Mouse (Mus musculus) thymus, postnatal 10 days (tissue): Measurements from ENCODE around the gene Ppara.

Experiments
- DNase-seq, 2 experiments: peaks; one replicate each; pipeline ENCODE4 v3.0.0; 2021; ENCODE audit warnings: low spot score in 2 of 2

The Ppara gene

GRCm38 (mm10) chr15:85806886-85807285, 72.1 kb downstream of the Ppara start:
- no peak for DNase-seq

- DNase-seq: no peak
Measured at GRCm38 (mm10) chr15:85807404-85807803, 72.6 kb downstream of the Ppara start.

- DNase-seq: peak; percentile 23 to 34
Measured at GRCm38 (mm10) chr15:85808031-85808430, 73.2 kb downstream of the Ppara start.

- DNase-seq: no peak
Measured at GRCm38 (mm10) chr15:85808434-85808833, 73.7 kb downstream of the Ppara start.

GRCm38 (mm10) chr15:85809091-85809490, 74.3 kb downstream of the Ppara start:
- DNase-seq: peak; percentile 66 to 76

- DNase-seq: no peak
Measured at GRCm38 (mm10) chr15:85810462-85810805, 75.7 kb downstream of the Ppara start.

- DNase-seq: peak in 1 of 2 experiments; percentile 17
Measured at GRCm38 (mm10) chr15:85810806-85811521, 76.2 kb downstream of the Ppara start.

- peak; percentile 98 to 99 for DNase-seq
Measured at GRCm38 (mm10) chr15:85811535-85812277, 76.9 kb downstream of the Ppara start, which contains the start of gene Cdpf1. Gene Cdpf1 (minus strand): TSS chr15:85811697.

GRCm38 (mm10) chr15:85813428-85813827, 78.6 kb downstream of the Ppara start:
- no peak for DNase-seq

GRCm38 (mm10) chr15:85821203-85822010, 86.6 kb downstream of the Ppara start, which contains the start of gene Pkdrej:
Gene Pkdrej (minus strand): TSS chr15:85821734.
- DNase-seq: no peak

- no peak for DNase-seq
Measured at GRCm38 (mm10) chr15:85822011-85822359, 87.2 kb downstream of the Ppara start.

- DNase-seq: no peak
Measured at GRCm38 (mm10) chr15:85826676-85827075, 91.9 kb downstream of the Ppara start.

- no peak for DNase-seq
Measured at GRCm38 (mm10) chr15:85828071-85828470, 93.3 kb downstream of the Ppara start.

- DNase-seq: no peak
Measured at GRCm38 (mm10) chr15:85829470-85829869, 94.7 kb downstream of the Ppara start.

GRCm38 (mm10) chr15:85831954-85832590, 97.3 kb downstream of the Ppara start, which contains the start of gene Ttc38:
Gene Ttc38 (plus strand): TSS chr15:85832306.
- DNase-seq: peak; percentile 69 to 74

GRCm38 (mm10) chr15:85832599-85832998, 97.8 kb downstream of the Ppara start:
- DNase-seq: no peak

- peak in 1 of 2 experiments; percentile 25 for DNase-seq
Measured at GRCm38 (mm10) chr15:85835335-85835734, 100.6 kb downstream of the Ppara start.

- no peak for DNase-seq
Measured at GRCm38 (mm10) chr15:85836887-85837286, 102.1 kb downstream of the Ppara start.

GRCm38 (mm10) chr15:85840983-85841382, 106.2 kb downstream of the Ppara start:
- peak; percentile 16 to 67 for DNase-seq

- DNase-seq: no peak
Measured at GRCm38 (mm10) chr15:85841796-85842360, 107.1 kb downstream of the Ppara start.

- no peak for DNase-seq
Measured at GRCm38 (mm10) chr15:85845071-85845470, 110.3 kb downstream of the Ppara start.
